Mouse (Mus musculus) bone marrow, adult 2 months (tissue): ENCODE results near the gene Phospho1.

ENCODE experiments used
- CTCF ChIP-seq: fragments of 200-500 bp; IDR thresholded peaks from 2 replicates; pipeline ENCODE4 v1.5.1; 2011; ENCODE audit warnings: low read length, control low read depth; ENCODE audit not compliant: control insufficient read depth, insufficient read depth
- POLR2A ChIP-seq: fragments of 200-500 bp; IDR thresholded peaks from 2 replicates; pipeline ENCODE4 v1.6.1; 2011; ENCODE audit warnings: low read depth, mild to moderate bottlenecking, control low read depth, low read length, borderline replicate concordance; ENCODE audit not compliant: control insufficient read depth

- no peak for TF ChIP-seq CTCF
- TF ChIP-seq POLR2A = no peak
Measured at GRCm38 (mm10) chr11:95807884-95808283, 16.4 kb upstream of the Phospho1 start.
